Mouse (Mus musculus) embryonic stem cell, embryonic (primary cell): ENCODE measurements around the gene Asb6.

Experiments
- CTCF ChIA-PET, 4 experiments: fragments of 300-600 bp in 2 of 4; fragments of 350-600 bp in 2 of 4; sonication (Branson Sonifier 250); formaldehyde crosslinking; loops; one replicate each; lab custom pipeline; 2022; ENCODE audit warnings: inconsistent platforms in 2 of 4; lab: Charles Lee
- POLR2A ChIA-PET, 4 experiments: fragments of 300-600 bp in 2 of 4; fragments of 350-600 bp in 2 of 4; sonication (Branson Sonifier 250); formaldehyde crosslinking; loops; one replicate each; lab custom pipeline; 2022; ENCODE audit warnings: antibody characterized with exemption in 4 of 4, inconsistent platforms in 1 of 4; lab: Charles Lee

Gene Asb6

DNA sequence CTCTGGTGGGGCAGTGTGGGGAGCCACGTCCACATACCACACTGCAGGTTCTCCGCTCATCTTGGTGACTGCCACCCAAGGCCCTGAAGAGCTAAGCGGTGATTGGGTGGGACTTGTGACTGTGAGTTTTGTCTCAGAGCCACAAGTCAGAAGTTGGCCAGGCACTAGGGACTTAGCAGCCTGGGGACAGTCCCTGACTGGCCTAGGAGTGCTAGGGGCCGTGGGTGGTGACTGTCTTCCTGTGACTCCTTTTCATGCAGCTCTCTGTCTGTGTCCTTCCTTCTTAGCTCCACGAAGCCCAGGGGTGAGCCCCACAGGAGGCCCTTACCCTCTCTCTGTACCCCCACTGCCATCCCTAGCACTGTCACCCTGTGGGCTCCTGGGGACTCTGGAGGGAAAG, 10.3 kb downstream of the Asb6 start:
- CTCF ChIA-PET: interaction anchor here in 3 of 4 experiments (0.8 to 4.0 kb wide), 12 partner anchors 8 to 126 kb away, joined by 3 to 14 read pairs (median 4); partner anchors contain the start of genes Ntmt1 (in 1 of the 3) and Ptges (in 1 of the 3)

DNA sequence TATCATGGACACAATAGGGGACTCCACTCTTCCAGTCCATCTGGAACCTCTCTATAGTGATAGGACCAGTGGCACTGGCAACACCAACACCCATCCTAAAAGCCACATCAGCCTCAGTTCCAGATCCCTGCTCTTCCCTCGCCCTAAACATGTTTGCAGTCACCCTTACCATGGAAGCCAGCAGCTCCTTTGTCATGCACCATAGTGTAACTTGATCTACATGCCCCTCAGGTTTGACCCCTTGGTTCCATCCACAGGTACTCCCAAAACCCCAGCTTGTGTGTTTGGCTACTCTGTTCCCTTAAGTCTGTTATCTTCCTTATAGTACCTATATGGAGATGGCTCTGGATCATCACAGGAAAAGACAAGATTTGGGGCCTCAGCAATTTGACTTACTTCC, 13.8 kb downstream of the Asb6 start:
- ChIA-PET CTCF (interaction anchor here in 3 of 4 experiments (0.5 to 1.4 kb wide), 4 partner anchors 9 to 346 kb away, joined by 3 to 5 read pairs (median 4); partner anchors contain the start of gene Ntmt1 (in 1 of the 3)), POLR2A (interaction anchor here in 3 of 4 experiments (0.5 to 17.5 kb wide), 9 partner anchors 9 to 342 kb away, joined by 3 to 251 read pairs (median 4); partner anchors contain the start of genes Ntmt1 (in 3 of the 3), 1700001O22Rik (in 2 of the 3) and Ier5l (in 1 of the 3))

More for the DNA sequence above, 10.3 kb downstream of the Asb6 start:
- POLR2A ChIA-PET: interaction anchor here in 2 of 4 experiments (0.8 to 17.5 kb wide), 4 partner anchors 9 to 15 kb away, joined by 3 to 251 read pairs (median 114); partner anchors contain the start of genes 1700001O22Rik (in 2 of the 2) and Ntmt1 (in 2 of the 2)

GRCm38 (mm10) chr2:30810573-30810972, 19.6 kb downstream of the Asb6 start:
- CTCF ChIA-PET: interaction anchor here in 1 of 4 experiments (0.7 kb wide), 1 partner anchor 14 kb away, joined by 4 read pairs; no protein-coding TSS in a partner anchor
- POLR2A ChIA-PET: interaction anchor here in 3 of 4 experiments (0.9 to 15.1 kb wide), 5 partner anchors 10 to 335 kb away, joined by 3 to 251 read pairs (median 4); partner anchors contain the start of gene Asb6 (in 2 of the 3)

GRCm38 (mm10) chr2:30809503-30809902, 20.6 kb downstream of the Asb6 start:
- ChIA-PET POLR2A (interaction anchor here (0.6 to 15.1 kb wide), 11 partner anchors 13 to 393 kb away, joined by 3 to 251 read pairs (median 4); partner anchors contain the start of genes Asb6 (in 2 of the 4), Crat (in 1 of the 4), Ptpa (in 1 of the 4) and Tor1b (in 1 of the 4)), CTCF (interaction anchor here in 1 of 4 experiments (0.6 kb wide), 1 partner anchor 1828 kb away, joined by 5 read pairs; no protein-coding TSS in a partner anchor)

DNA sequence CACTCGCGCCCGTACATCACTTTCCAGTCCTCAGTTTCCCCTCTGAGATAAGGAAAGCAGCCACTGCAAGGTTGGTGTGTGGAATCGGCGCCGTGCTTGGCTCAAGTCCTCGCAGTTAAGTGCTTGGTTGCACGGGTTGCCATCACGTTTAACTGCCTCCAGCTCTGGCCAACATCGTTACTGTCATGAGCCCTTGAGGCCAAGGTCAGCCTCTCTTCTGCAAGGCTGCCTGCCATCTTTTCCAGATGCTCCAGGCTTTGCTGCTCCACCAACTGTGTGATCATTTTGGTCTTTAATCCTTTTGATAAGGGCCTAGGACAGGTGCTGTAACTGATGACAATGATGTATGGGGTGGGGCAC, 21.9 kb downstream of the Asb6 start:
- ChIA-PET POLR2A (interaction anchor here (0.6 to 15.1 kb wide), 77 partner anchors 8 to 761 kb away, joined by 3 to 251 read pairs (median 5); partner anchors contain the start of genes Ier5l (in 3 of the 4), Asb6 (in 2 of the 4), Crat (in 2 of the 4) and Cstad (in 2 of the 4)), CTCF (interaction anchor here (0.5 to 4.0 kb wide), 22 partner anchors 8 to 372 kb away, joined by 3 to 28 read pairs (median 6); partner anchors contain the start of genes Ptges (in 2 of the 4), Asb6 (in 1 of the 4) and Ier5l (in 1 of the 4))

DNA sequence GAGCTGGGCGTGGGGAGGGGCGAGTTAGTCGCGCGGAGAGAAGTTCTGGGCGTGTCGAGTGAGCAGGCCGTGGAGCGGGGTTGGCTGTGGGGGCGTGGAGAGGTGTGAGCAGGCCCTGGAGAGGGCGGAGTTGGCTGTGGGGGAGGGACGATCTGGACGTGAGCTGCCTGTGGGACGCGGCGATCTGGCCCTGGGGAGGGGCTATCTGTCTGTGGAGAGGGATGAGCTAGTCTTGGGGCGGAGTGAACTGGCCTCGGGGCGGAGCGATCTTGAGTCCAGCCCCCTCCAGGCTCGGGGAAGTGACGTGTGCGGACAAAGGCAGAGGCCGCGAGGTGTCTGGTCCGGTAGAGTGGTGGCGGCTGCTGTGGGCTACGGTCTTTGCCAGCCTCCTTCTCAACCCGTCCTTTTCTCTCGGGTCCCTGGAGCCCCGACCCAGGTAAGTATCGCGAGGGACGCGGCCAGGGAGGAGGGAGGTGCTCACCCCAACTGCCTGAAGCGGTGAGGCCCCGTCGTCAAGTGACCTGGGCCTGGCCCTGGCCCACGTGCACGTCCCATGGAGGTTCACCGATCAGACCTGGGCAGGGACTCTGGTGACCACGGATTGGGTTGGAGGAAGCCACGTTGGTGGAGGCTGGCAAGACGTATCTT, 22.4 kb downstream of the Asb6 start, which contains the start of gene Ntmt1:
Gene Ntmt1, plus strand, starts transcription at position 179 of the 648 bp plus-strand sequence.
- POLR2A ChIA-PET: interaction anchor here (0.6 to 15.1 kb wide), 124 partner anchors 9 to 761 kb away, joined by 3 to 251 read pairs (median 4); partner anchors contain the start of genes Crat (in 3 of the 4), Ier5l (in 3 of the 4), Ptpa (in 3 of the 4) and Asb6 (in 2 of the 4)

GRCm38 (mm10) chr2:30807147-30807647, 22.9 kb downstream of the Asb6 start:
- CTCF ChIA-PET: interaction anchor here in 3 of 4 experiments (0.5 to 4.0 kb wide), 33 partner anchors 9 to 859 kb away, joined by 3 to 28 read pairs (median 4); partner anchors contain the start of genes Ptges (in 2 of the 3), Asb6 (in 1 of the 3) and Ier5l (in 1 of the 3)
- POLR2A ChIA-PET: interaction anchor here (0.6 to 15.1 kb wide), 128 partner anchors 8 to 760 kb away, joined by 3 to 251 read pairs (median 4); partner anchors contain the start of genes Crat (in 3 of the 4), Ier5l (in 3 of the 4), Ptpa (in 3 of the 4) and Asb6 (in 2 of the 4)

More for the DNA sequence above, 22.4 kb downstream of the Asb6 start, which contains the start of gene Ntmt1:
- CTCF ChIA-PET: interaction anchor here (0.5 to 4.0 kb wide), 33 partner anchors 8 to 859 kb away, joined by 3 to 28 read pairs (median 5); partner anchors contain the start of genes Ptges (in 2 of the 4), Asb6 (in 1 of the 4) and Ier5l (in 1 of the 4)

- CTCF ChIA-PET: interaction anchor here (0.5 to 4.0 kb wide), 14 partner anchors 11 to 836 kb away, joined by 3 to 28 read pairs (median 6); partner anchors contain the start of gene Asb6 (in 1 of the 4)
- POLR2A ChIA-PET: interaction anchor here (0.6 to 15.1 kb wide), 35 partner anchors 11 to 1978 kb away, joined by 3 to 251 read pairs (median 5); partner anchors contain the start of genes Ier5l (in 3 of the 4), Asb6 (in 2 of the 4), Cfap157 (in 1 of the 4) and Ptges (in 1 of the 4)
These were observed 24.1 kb downstream of the Asb6 start for GRCm38 (mm10) chr2:30805983-30806382.

DNA sequence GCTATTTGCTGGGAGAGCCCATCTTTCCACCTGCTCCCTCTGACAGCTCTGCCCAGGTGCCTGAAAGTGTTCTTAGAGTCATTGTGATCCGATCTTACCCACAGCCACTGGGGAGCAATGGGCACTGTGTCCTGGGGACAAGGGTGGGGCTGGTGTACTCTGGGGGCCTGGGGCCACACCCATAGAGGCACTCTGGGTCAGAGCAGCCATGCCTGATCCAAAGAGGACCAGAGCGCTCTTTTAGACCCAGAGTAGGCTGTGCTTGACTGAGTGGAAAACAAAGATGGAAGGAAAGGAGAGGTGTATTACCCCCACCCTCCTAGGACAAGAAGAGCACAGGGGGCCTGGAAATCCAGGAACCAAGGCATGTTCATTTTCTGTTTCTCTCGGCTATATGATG, 26.5 kb downstream of the Asb6 start, which contains the start of gene 1700001O22Rik:
Gene 1700001O22Rik, minus strand, starts transcription at position 58 of the 400 bp plus-strand sequence.
- CTCF ChIA-PET: interaction anchor here in 2 of 4 experiments (0.6 to 1.0 kb wide), 2 partner anchors 9 to 26 kb away, joined by 3 to 4 read pairs; no protein-coding TSS in a partner anchor
- POLR2A ChIA-PET: interaction anchor here in 2 of 4 experiments (0.7 to 15.1 kb wide), 5 partner anchors 10 to 330 kb away, joined by 3 to 251 read pairs (median 67); partner anchors contain the start of genes Asb6 (in 2 of the 2) and Ier5l (in 1 of the 2)

DNA sequence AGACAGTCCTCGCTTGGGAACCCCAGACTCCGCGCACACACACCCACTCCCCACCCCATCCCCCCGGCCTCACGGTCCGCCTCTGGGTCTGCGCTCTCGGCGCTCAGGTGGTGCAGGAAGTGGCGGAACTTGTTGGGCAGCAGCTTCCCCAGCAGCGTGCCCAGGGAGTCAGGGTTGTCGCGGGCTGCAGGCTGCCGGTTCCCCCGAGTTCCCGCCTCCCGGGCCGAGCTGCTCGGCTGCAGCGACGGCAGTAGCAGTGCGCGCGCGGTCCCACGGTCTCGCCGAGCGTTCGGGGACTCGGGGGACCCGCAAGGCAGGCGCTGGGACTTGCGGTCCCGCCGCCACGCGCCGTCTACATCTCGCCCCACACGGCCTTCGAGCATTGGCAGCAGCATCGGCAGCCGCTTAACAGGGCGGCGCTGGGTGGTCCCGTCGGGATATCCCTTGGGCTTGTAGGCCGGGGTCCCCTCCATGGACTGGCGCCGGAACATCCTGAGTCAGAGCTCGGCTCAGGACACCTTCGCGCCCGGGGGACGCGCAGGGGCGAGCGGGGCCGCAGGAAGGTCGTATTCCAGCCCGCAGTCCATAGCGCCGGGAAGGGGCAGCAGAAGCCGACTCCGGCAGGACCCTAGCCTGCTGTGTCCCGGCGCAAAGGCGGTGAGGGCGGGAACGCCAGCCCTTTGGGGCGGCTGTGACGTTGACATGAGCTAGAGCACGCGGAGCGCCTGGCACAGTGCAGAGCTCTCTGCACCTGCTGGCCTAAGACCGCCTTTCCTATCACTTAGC, 28.9 kb downstream of the Asb6 start:
- ChIA-PET CTCF (interaction anchor here (0.6 to 1.8 kb wide), 8 partner anchors 9 to 360 kb away, joined by 3 to 7 read pairs (median 4); no protein-coding TSS in a partner anchor), POLR2A (interaction anchor here (0.6 to 15.1 kb wide), 30 partner anchors 8 to 630 kb away, joined by 3 to 251 read pairs (median 4); partner anchors contain the start of genes Asb6 (in 2 of the 4), Ier5l (in 2 of the 4), Endog (in 1 of the 4) and Gpr107 (in 1 of the 4))

- POLR2A ChIA-PET: interaction anchor here in 2 of 4 experiments (0.6 to 15.1 kb wide), 22 partner anchors 8 to 436 kb away, joined by 3 to 251 read pairs (median 5); partner anchors contain the start of genes Asb6 (in 2 of the 2), Ier5l (in 2 of the 2), Miga2 (in 1 of the 2) and Tor1b (in 1 of the 2)
- CTCF ChIA-PET: interaction anchor here in 3 of 4 experiments (0.6 to 1.8 kb wide), 7 partner anchors 9 to 360 kb away, joined by 3 to 7 read pairs (median 4); no protein-coding TSS in a partner anchor
These were observed 29.5 kb downstream of the Asb6 start for GRCm38 (mm10) chr2:30800671-30801066.

DNA sequence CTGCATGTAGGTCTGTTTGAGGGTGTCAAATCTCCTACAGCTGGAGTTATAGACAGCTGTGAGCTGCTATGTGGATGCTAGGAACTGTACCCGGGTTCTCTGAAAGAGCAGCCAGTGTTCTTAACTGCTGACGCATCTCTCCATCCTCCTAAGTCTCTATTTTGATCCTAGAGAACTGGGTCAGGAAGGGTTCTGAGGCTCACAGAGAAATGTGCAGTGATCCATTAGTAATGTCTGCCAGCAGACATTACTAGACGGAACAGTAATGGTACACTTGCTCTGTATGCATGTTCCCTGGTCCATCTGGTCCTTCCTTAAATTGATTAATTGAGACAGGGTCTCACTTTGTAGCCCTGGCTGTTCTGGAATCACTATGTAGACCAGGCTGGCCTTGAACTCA, 30.7 kb downstream of the Asb6 start:
- POLR2A ChIA-PET: interaction anchor here in 2 of 4 experiments (0.7 to 15.1 kb wide), 7 partner anchors 12 to 326 kb away, joined by 3 to 251 read pairs (median 7); partner anchors contain the start of genes Asb6 (in 2 of the 2) and Ier5l (in 1 of the 2)
- CTCF ChIA-PET: no interaction called here

DNA sequence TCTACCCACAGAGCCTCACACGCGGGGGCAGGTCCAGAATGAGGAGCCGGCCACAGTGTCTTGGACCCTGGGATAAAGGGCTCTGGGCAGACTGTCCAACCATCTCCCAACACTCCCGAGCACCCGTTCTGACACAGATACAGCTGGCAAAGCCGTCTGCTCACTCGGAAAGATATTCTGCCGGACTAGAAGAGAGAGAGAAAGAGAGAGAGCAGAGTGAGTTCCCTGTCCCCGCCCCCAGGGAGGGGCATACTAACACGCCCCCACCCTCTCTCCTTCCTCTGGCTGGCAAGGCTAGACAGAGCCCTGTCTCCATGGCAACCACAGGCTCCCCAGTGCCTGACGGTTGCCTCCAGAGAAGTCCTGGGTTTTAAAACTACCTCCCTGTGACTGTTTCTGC, 33.8 kb downstream of the Asb6 start:
- POLR2A ChIA-PET: interaction anchor here in 2 of 4 experiments (1.0 to 9.3 kb wide), 5 partner anchors 9 to 324 kb away, joined by 3 to 90 read pairs (median 10); partner anchors contain the start of genes Ntmt1 (in 2 of the 2), 1700001O22Rik (in 1 of the 2) and Ier5l (in 1 of the 2)
- CTCF ChIA-PET: interaction anchor here (0.6 to 3.4 kb wide), 14 partner anchors 13 to 361 kb away, joined by 3 to 38 read pairs (median 4); partner anchors contain the start of gene Prrx2 (in 1 of the 4)

DNA sequence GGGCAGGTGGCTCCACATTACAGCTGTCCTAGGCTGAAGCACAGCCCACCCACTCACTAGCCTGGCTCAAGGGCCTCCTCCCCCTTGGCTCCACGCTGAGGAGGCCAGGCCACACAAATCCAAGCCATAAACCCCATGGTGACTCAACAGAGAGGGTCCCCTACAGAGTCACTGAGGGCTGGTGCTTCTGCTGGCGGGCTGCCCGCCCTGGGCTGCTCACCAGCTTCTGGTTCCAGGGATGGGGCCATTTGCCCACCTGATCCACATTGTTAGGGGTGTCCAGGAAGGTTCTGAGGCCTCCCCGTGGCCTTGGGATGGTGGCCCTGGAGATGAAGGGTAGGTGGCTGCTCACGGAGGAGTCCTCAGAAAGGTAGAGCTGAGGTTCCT, 34.3 kb downstream of the Asb6 start:
- CTCF ChIA-PET: interaction anchor here (0.6 to 3.4 kb wide), 19 partner anchors 11 to 360 kb away, joined by 3 to 38 read pairs (median 4); partner anchors contain the start of genes Ntmt1 (in 1 of the 4), Prrx2 (in 1 of the 4) and Tor1b (in 1 of the 4)
- POLR2A ChIA-PET: interaction anchor here in 2 of 4 experiments (0.8 to 9.3 kb wide), 9 partner anchors 9 to 344 kb away, joined by 3 to 90 read pairs (median 10); partner anchors contain the start of genes Ntmt1 (in 2 of the 2), 1700001O22Rik (in 1 of the 2) and Ier5l (in 1 of the 2)
